ENCODE assay signal across 8 mouse cellular contexts in the genomic region with DNA sequence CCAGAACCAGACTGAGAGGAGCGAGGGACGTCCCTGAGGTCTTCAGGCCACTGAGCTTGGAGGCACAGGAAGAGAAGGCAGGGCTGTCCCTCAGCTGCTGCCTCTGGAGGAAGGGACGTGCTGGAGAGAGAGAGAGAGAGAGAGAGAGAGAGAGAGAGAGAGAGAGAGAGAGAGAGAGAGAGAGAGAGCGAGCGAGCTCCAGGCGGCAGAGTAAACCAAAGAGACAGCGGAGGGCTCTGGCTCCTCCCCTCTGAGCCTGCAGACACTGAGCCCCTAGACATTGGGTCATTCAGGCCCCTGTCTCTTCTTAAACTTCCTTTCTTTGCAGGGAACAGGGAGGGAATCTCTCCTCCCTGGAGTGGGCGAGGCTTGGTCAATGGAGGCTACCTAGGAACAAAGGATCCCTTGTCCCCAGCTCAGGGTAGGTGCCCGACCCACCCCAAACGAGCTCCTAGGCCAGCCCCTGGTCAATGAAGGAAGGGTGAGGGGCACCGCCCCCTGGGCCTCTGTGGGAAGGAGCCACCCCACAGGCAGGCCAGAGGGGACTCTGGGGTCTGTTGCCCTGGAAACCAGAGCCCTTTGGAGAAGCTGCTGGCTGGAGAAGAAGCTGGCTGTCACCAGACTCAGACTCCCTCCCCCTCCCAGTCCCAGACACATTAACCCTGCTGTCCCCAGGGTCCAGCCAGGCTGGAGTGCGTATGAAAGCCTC. TPM values are rescaled to one million over a fixed set of nuclear protein-coding genes. Genes with fewer than 3 reads are reported as not detected.
DNase-seq lines count a peak whose midpoint lies in the region; ATAC-seq lines count a peak whose summit lies in the region.

No protein-coding gene starts in this region.

- no peaks in the 10 kb centered on the region for H3K9me3 ChIP-seq in lung, embryonic 15.5 days
- no peaks in the 10 kb centered on the region for H3K9me3 ChIP-seq in hindbrain, embryonic 14.5 days (ENCODE audit: control insufficient read depth, low read length)
- no peaks in the 10 kb centered on the region for H3K9me3 ChIP-seq in stomach, embryonic 15.5 days

- peak; percentile 89 for ATAC-seq in lung, embryonic 15.5 days (ENCODE audit: borderline replicate concordance, extremely low read depth, low FRiP score, low TSS enrichment)
- peak; percentile 66 for ATAC-seq in frontal cortex, adult (ENCODE audit: low TSS enrichment)
- peak; percentile 84 for ATAC-seq in hindbrain, embryonic 14.5 days (ENCODE audit: low FRiP score)
- ATAC-seq in stomach, embryonic 15.5 days (ENCODE audit: insufficient read depth, low FRiP score, low read depth), result peak; percentile 81

- peak overlapping the region; percentile 96 for H3K27ac ChIP-seq in lung, embryonic 15.5 days
- peak overlapping the region; percentile 93 for H3K27ac ChIP-seq in hindbrain, embryonic 14.5 days
- H3K27ac ChIP-seq in stomach, embryonic 15.5 days, result peak overlapping the region; percentile 89

- no peak for DNase-seq in lung, postnatal 36 days
- peak; percentile 73 for DNase-seq in hindbrain, embryonic 14.5 days (ENCODE audit: low spot score)
- DNase-seq in left cerebral cortex, adult 11 months (ENCODE audit: low spot score), result peak; percentile 39
- peak; percentile 93 for DNase-seq in mesoderm, embryonic 11.5 days (ENCODE audit: low read depth, low spot score)
- no peak for DNase-seq in cerebellum, postnatal 36 days

- 7% methylated on average over 9 of the region's 12 CpGs for WGBS in lung, embryonic 15.5 days
- 0% methylated on average over 11 of the region's 12 CpGs for WGBS in hindbrain, embryonic 14.5 days
- WGBS in stomach, embryonic 15.5 days, result 5% methylated on average over 10 of the region's 12 CpGs

- H3K9ac ChIP-seq in lung, embryonic 15.5 days, result peak overlapping the region; percentile 2; the same call in 1 of the 2 replicates
- peak overlapping the region; percentile 47 for H3K9ac ChIP-seq in hindbrain, embryonic 14.5 days
- no peak overlapping the region for H3K9ac ChIP-seq in stomach, embryonic 15.5 days

- no peaks in the 10 kb centered on the region for H3K36me3 ChIP-seq in lung, embryonic 15.5 days
- H3K36me3 ChIP-seq in hindbrain, embryonic 14.5 days (replicated peaks; ENCODE audit: control insufficient read depth, insufficient read depth), result no peaks in the 10 kb centered on the region; the same call in 1 of the 2 replicates
- no peaks in the 10 kb centered on the region for H3K36me3 ChIP-seq in stomach, embryonic 15.5 days

- H3K27me3 ChIP-seq in lung, embryonic 15.5 days, result no peaks in the 10 kb centered on the region
- H3K27me3 ChIP-seq in hindbrain, embryonic 14.5 days (ENCODE audit: control insufficient read depth, insufficient read depth, low read length), result no peaks in the 10 kb centered on the region
- no peaks in the 10 kb centered on the region for H3K27me3 ChIP-seq in stomach, embryonic 15.5 days (replicated peaks)

- H3K4me2 ChIP-seq in lung, embryonic 15.5 days, result peak overlapping the region; percentile 49
- H3K4me2 ChIP-seq in hindbrain, embryonic 14.5 days (replicated peaks), result peak overlapping the region; percentile 41
- peak overlapping the region; percentile 46 for H3K4me2 ChIP-seq in stomach, embryonic 15.5 days

- H3K4me1 ChIP-seq in lung, embryonic 15.5 days, result peaks cover 54% of the 10 kb centered on the region
- H3K4me1 ChIP-seq in hindbrain, embryonic 14.5 days (replicated peaks; ENCODE audit: control insufficient read depth, insufficient read depth, low read length), result peaks cover 50% of the 10 kb centered on the region
- peaks cover 53% of the 10 kb centered on the region for H3K4me1 ChIP-seq in stomach, embryonic 15.5 days

- H3K4me3 ChIP-seq in lung, embryonic 15.5 days, result peak overlapping the region; percentile 24
- H3K4me3 ChIP-seq in hindbrain, embryonic 14.5 days (replicated peaks; ENCODE audit: low read length), result no peak overlapping the region
- H3K4me3 ChIP-seq in stomach, embryonic 15.5 days (replicated peaks), result no peak overlapping the region

RNA-seq across cellular contexts. Expression of gene Arhgef10l, which starts 41.2 kb away (rescaled TPM):
- 14.8 and 16.6 TPM in 2 replicates for polyA plus RNA-seq in lung, embryonic 15.5 days (2015; fragmentation: Nextera tagmentation; extraction: Ambion mirVana)
- polyA plus RNA-seq in hindbrain, embryonic 14.5 days (2014; fragmentation: Nextera tagmentation; extraction: Ambion mirVana), result 19.6 and 21.9 TPM in 2 replicates
- 15.2 and 15.9 TPM in 2 replicates for polyA plus RNA-seq in stomach, embryonic 15.5 days (2015; fragmentation: Nextera tagmentation; extraction: Ambion mirVana)

Comparison
In these comparisons a context has a peak if more than half of its experiments do, and no peak if none do; other contexts are left out.
1. DNase-seq: peak in hindbrain, embryonic 14.5 days (single experiment), left cerebral cortex, adult 11 months (single experiment) and mesoderm, embryonic 11.5 days (single experiment); none in lung, postnatal 36 days (single experiment) and cerebellum, postnatal 36 days (0 of 2).
2. Peak in every context shown above with its lines, with median percentiles within 50 percentile points of each other: ATAC-seq, H3K27ac ChIP-seq and H3K4me2 ChIP-seq.